Mouse (Mus musculus) limb, embryonic 13.5 days (tissue): ENCODE measurements around the gene Gm42742. TPM values are rescaled to one million over a fixed set of nuclear protein-coding genes. Genes with fewer than 3 reads are reported as not detected.

Experiments
- ATAC-seq: fragments of 200-750 bp; cut with Nextera tagmentation; 2 replicates; pipeline ENCODE4 v1.8.0; 2017; ENCODE audit warnings: low read depth, moderate number of reproducible peaks, moderate TSS enrichment; ENCODE audit not compliant: low FRiP score
- H3K27ac ChIP-seq: fragments of 300-500 bp; sonication (generic); 2 replicates; pipeline ENCODE4 v1.5.1; 2015; ENCODE audit warnings: inconsistent platforms, mild to moderate bottlenecking, moderate library complexity
- H3K27me3 ChIP-seq: fragments of 300-500 bp; sonication (generic); 2 replicates; pipeline ENCODE4 v1.6.1; 2015; ENCODE audit warnings: mild to moderate bottlenecking, inconsistent platforms
- H3K36me3 ChIP-seq: fragments of 300-500 bp; sonication (generic); 2 replicates; pipeline ENCODE4 v1.6.1; 2015; ENCODE audit warnings: inconsistent platforms, mild to moderate bottlenecking, moderate library complexity
- H3K4me1 ChIP-seq: fragments of 300-500 bp; sonication (generic); 2 replicates; pipeline ENCODE4 v1.6.1; 2015; ENCODE audit warnings: inconsistent platforms
- H3K4me2 ChIP-seq: fragments of 300-500 bp; sonication (generic); replicated peaks from 2 replicates; pipeline ENCODE4 v1.6.1; 2015; ENCODE audit warnings: inconsistent platforms, mild to moderate bottlenecking, moderate library complexity
- H3K4me3 ChIP-seq: fragments of 300-500 bp; sonication (generic); 2 replicates; pipeline ENCODE4 v1.5.1; 2015; ENCODE audit warnings: moderate library complexity, mild to moderate bottlenecking, inconsistent platforms
- H3K9ac ChIP-seq: fragments of 300-500 bp; sonication (generic); 2 replicates; pipeline ENCODE4 v1.6.1; 2015; ENCODE audit warnings: mild to moderate bottlenecking, inconsistent platforms
- H3K9me3 ChIP-seq: fragments of 300-500 bp; sonication (generic); 2 replicates; pipeline ENCODE4 v1.6.1; 2016; ENCODE audit warnings: inconsistent platforms
- WGBS: fragments of 180-500 bp; shearing (Covaris S2); methylation state at CpG from one replicate; pipeline ENCODE4 v1.1.7; 2015; 5-methylcytosine and 5-hydroxymethylcytosine counted together
- polyA plus RNA-seq: library from polyadenylated mRNA; unstranded; fragments of >200 nt; fragmentation: Nextera tagmentation; extraction: Ambion mirVana; gene quantifications from 2 replicates; pipeline ENCODE4 v1.2.1, GENCODE M21; 2015

Gm42742 gene
- polyA plus RNA-seq, 1 experiment from 2014 or later, result 64.8 TPM

GRCm38 (mm10) chr7:126984667-126985444 is 36.0 kb downstream of the Gm42742 start:
- Histone ChIP-seq H3K9me3 (no peaks in the 10 kb centered on the region), H3K27me3 (no peaks in the 10 kb centered on the region), H3K4me1 (0 out of 2 replicates have a peak, but pooled peaks cover 4% of the 10 kb centered on the region), H3K9ac (0 out of 2 replicates have a peak overlapping the region, but pooled peaks have one; percentile 13), H3K4me2 (no peak overlapping the region), H3K4me3 (no peak overlapping the region), H3K27ac (no peak overlapping the region), H3K36me3 (peaks cover 21% of the 10 kb centered on the region)
- 31% methylated on average over 10 of the region's 10 CpGs for WGBS
- no peak for ATAC-seq

- 79% methylated on average over 7 of the region's 7 CpGs for WGBS
- H3K27ac ChIP-seq, result no peak overlapping the region
- ATAC-seq, result no peak
- peaks cover 39% of the 10 kb centered on the region for H3K36me3 ChIP-seq
- 0 out of 2 replicates have a peak, but pooled peaks cover 4% of the 10 kb centered on the region for H3K4me1 ChIP-seq
- H3K4me3 ChIP-seq, result no peak overlapping the region
- no peak overlapping the region for H3K4me2 ChIP-seq
- H3K27me3 ChIP-seq, result no peaks in the 10 kb centered on the region
- H3K9me3 ChIP-seq, result no peaks in the 10 kb centered on the region
- no peak overlapping the region for H3K9ac ChIP-seq
Observed at GRCm38 (mm10) chr7:126983113-126983512, 37.8 kb downstream of the Gm42742 start.

- WGBS, result 88% methylated on average over 4 of the region's 4 CpGs
- Histone ChIP-seq H3K27ac (no peak overlapping the region), H3K4me1 (peaks cover 12% of the 10 kb centered on the region), H3K27me3 (no peaks in the 10 kb centered on the region), H3K4me3 (no peak overlapping the region), H3K9ac (no peak overlapping the region), H3K9me3 (no peaks in the 10 kb centered on the region), H3K4me2 (no peak overlapping the region), H3K36me3 (peaks cover 41% of the 10 kb centered on the region)
- ATAC-seq, result no peak
Observed at GRCm38 (mm10) chr7:126982054-126982453, 38.8 kb downstream of the Gm42742 start.

- 94% methylated on average over 2 of the region's 2 CpGs for WGBS
Observed at GRCm38 (mm10) chr7:126981601-126982000, 39.3 kb downstream of the Gm42742 start.

GRCm38 (mm10) chr7:126978841-126979240 is 42.1 kb downstream of the Gm42742 start:
- H3K4me3 ChIP-seq, result no peak overlapping the region
- peaks cover 41% of the 10 kb centered on the region for H3K36me3 ChIP-seq
- H3K4me2 ChIP-seq, result no peak overlapping the region
- WGBS, result 95% methylated on average over 6 of the region's 6 CpGs
- H3K9me3 ChIP-seq, result no peaks in the 10 kb centered on the region
- no peak for ATAC-seq
- H3K27me3 ChIP-seq, result no peaks in the 10 kb centered on the region
- no peak overlapping the region for H3K27ac ChIP-seq
- peaks cover 15% of the 10 kb centered on the region for H3K4me1 ChIP-seq
- H3K9ac ChIP-seq, result no peak overlapping the region

More at GRCm38 (mm10) chr7:126981601-126982000, 39.3 kb downstream of the Gm42742 start:
- H3K4me3 ChIP-seq, result no peak overlapping the region
- ATAC-seq, result no peak
- peaks cover 41% of the 10 kb centered on the region for H3K36me3 ChIP-seq
- no peak overlapping the region for H3K9ac ChIP-seq
- H3K27ac ChIP-seq, result no peak overlapping the region
- no peak overlapping the region for H3K4me2 ChIP-seq
- no peaks in the 10 kb centered on the region for H3K9me3 ChIP-seq
- H3K4me1 ChIP-seq, result peaks cover 15% of the 10 kb centered on the region
- no peaks in the 10 kb centered on the region for H3K27me3 ChIP-seq

- Histone ChIP-seq H3K36me3 (peaks cover 38% of the 10 kb centered on the region), H3K27me3 (no peaks in the 10 kb centered on the region), H3K9ac (peak overlapping the region; percentile 99), H3K4me3 (peak overlapping the region; percentile 98), H3K9me3 (no peaks in the 10 kb centered on the region), H3K27ac (peak overlapping the region; percentile 84; the same call in 1 of the 2 replicates), H3K4me2 (peak overlapping the region; percentile 77), H3K4me1 (peaks cover 15% of the 10 kb centered on the region)
- ATAC-seq, result no peak
- WGBS, result 29% methylated on average over 14 of the region's 14 CpGs
Observed at GRCm38 (mm10) chr7:126976878-126977459, 43.9 kb downstream of the Gm42742 start.

- Histone ChIP-seq H3K9me3 (no peaks in the 10 kb centered on the region), H3K27me3 (no peaks in the 10 kb centered on the region), H3K4me2 (peak within 1 kb of the TSS; percentile 77), H3K4me1 (peaks cover 15% of the 10 kb centered on the region), H3K36me3 (peaks cover 32% of the 10 kb centered on the region), H3K27ac (peak within 1 kb of the TSS; percentile 84), H3K4me3 (peak within 1 kb of the TSS; percentile 98), H3K9ac (peak within 1 kb of the TSS; percentile 99)
- WGBS, result under 1% methylated on average over 55 of the region's 55 CpGs
- ATAC-seq, result peak; percentile 97
Observed at GRCm38 (mm10) chr7:126975950-126976866, 44.7 kb downstream of the Gm42742 start, which contains the start of gene Cdiptos. Gene Cdiptos, minus strand, starts transcription at chr7:126976098.

GRCm38 (mm10) chr7:126975893-126975949 is 45.2 kb downstream of the Gm42742 start, which contains the start of gene Cdipt:
Gene Cdipt, plus strand, starts transcription at chr7:126975914.
- peaks cover 15% of the 10 kb centered on the region for H3K4me1 ChIP-seq
- H3K9ac ChIP-seq, result peak within 1 kb of the TSS; percentile 99
- 0% methylated on average over 1 of the region's 1 CpGs for whole genome bisulfite sequencing
- H3K27ac ChIP-seq, result peak within 1 kb of the TSS; percentile 84
- H3K4me2 ChIP-seq, result peak within 1 kb of the TSS; percentile 77
- ATAC-seq, result no peak
- H3K36me3 ChIP-seq, result peaks cover 27% of the 10 kb centered on the region
- H3K4me3 ChIP-seq, result peak within 1 kb of the TSS; percentile 98
- H3K27me3 ChIP-seq, result no peaks in the 10 kb centered on the region
- no peaks in the 10 kb centered on the region for H3K9me3 ChIP-seq

GRCm38 (mm10) chr7:126975493-126975892 is 45.4 kb downstream of the Gm42742 start:
- H3K9me3 ChIP-seq, result no peaks in the 10 kb centered on the region
- peaks cover 26% of the 10 kb centered on the region for H3K36me3 ChIP-seq
- no peak overlapping the region for H3K27ac ChIP-seq
- no peaks in the 10 kb centered on the region for H3K27me3 ChIP-seq
- peaks cover 15% of the 10 kb centered on the region for H3K4me1 ChIP-seq
- H3K9ac ChIP-seq, result peak overlapping the region; percentile 43
- WGBS, result 9% methylated on average over 8 of the region's 8 CpGs
- H3K4me2 ChIP-seq, result peak overlapping the region; percentile 77
- H3K4me3 ChIP-seq, result peak overlapping the region; percentile 98
- ATAC-seq, result no peak

- Histone ChIP-seq H3K27ac (no peak overlapping the region), H3K4me3 (no peak overlapping the region), H3K36me3 (no peaks in the 10 kb centered on the region), H3K9me3 (no peaks in the 10 kb centered on the region), H3K4me1 (peaks cover 7% of the 10 kb centered on the region; the same call in 1 of the 2 replicates), H3K27me3 (peaks cover 22% of the 10 kb centered on the region), H3K4me2 (no peak overlapping the region), H3K9ac (0 out of 2 replicates have a peak overlapping the region, but pooled peaks have one; percentile 19)
- ATAC-seq, result no peak
- whole genome bisulfite sequencing, result 59% methylated on average over 5 of the region's 6 CpGs
Observed at GRCm38 (mm10) chr7:126967361-126967760, 53.5 kb downstream of the Gm42742 start.

GRCm38 (mm10) chr7:126965568-126965967 is 55.3 kb downstream of the Gm42742 start:
- Histone ChIP-seq H3K27ac (no peak overlapping the region), H3K9me3 (no peaks in the 10 kb centered on the region), H3K4me1 (peaks cover 7% of the 10 kb centered on the region; the same call in 1 of the 2 replicates), H3K4me2 (no peak overlapping the region), H3K9ac (no peak overlapping the region), H3K27me3 (peaks cover 32% of the 10 kb centered on the region), H3K4me3 (no peak overlapping the region), H3K36me3 (no peaks in the 10 kb centered on the region)
- no peak for ATAC-seq
- WGBS, result 65% methylated on average over 3 of the region's 3 CpGs
